26 mouse cellular contexts compared by ENCODE assay signal in the genomic region with DNA sequence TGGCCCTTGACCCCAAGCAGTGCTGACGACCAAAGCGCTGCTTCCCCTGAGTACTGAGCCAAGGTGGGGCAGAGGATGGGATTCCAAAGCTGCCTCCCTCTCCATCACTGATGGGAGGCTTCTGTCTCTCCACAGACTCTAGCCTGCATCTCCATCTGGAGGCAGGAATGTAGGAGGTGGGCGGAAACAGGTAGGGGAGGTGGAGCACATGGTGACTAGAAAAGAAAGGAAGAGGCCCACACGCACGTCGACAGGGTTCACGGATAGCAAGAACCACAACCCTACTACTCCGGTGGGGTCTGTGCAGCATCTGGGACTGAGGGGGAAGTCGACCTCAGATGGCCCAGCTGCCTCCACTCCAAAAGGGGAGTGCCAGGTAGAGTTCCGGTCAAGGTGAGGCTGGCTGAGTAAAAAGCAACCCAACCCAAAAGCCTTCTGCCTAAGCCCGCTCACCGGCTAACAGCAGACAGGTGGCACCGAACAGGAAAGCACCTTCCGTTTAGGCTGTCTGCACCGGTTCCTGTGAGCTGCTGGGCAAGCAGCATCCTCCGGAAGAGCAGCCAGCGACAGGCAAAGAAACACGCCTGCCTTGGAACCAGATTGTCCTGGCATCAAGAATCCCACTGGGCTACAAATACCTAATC. TPM values are rescaled to one million over a fixed set of nuclear protein-coding genes. Genes with fewer than 3 reads are reported as not detected.
DNase-seq lines count a peak whose midpoint lies in the region; TF ChIP-seq lines count a peak whose summit lies in the region.
"Had no signal": no experiment of that assay in that cellular context is flagged by ENCODE, and none has a peak within 500 bp of the region (broad histone marks: within the 10 kb centered on the region; RNA-seq: fewer than 3 reads in every experiment).

No protein-coding gene starts in this region.

- no peak for TF ChIP-seq POLR2A in thymus, adult 2 months (IDR thresholded peaks at IDR 0.05; ENCODE audit: control insufficient read depth, extremely low read depth, insufficient read depth, low read length, poor library complexity)

- H3K4me3 ChIP-seq in thymus, adult 2 months (ENCODE audit: control insufficient read depth, insufficient read depth, low read length), result no peak overlapping the region
- H3K4me3 ChIP-seq: embryonic facial prominence, embryonic 12.5 days; erythroblast, embryonic 14.5 days; forebrain, embryonic 13.5 days; hindbrain, embryonic 10.5 days; left cerebral cortex, adult 2 months; limb, embryonic 10.5 days; neural tube, embryonic 13.5 days had no signal

- H3K27me3 ChIP-seq in thymus, adult 2 months (ENCODE audit: control insufficient read depth, insufficient read depth, low read length), result no peaks in the 10 kb centered on the region
- H3K27me3 ChIP-seq: embryonic facial prominence, embryonic 12.5 days; forebrain, embryonic 13.5 days; neural tube, embryonic 13.5 days had no signal

- WGBS in thymus, adult 2 months, result 13% methylated on average over 18 of the region's 18 CpGs

- TF ChIP-seq CTCF in thymus, adult 2 months (IDR thresholded peaks at IDR 0.05; ENCODE audit: borderline replicate concordance, control insufficient read depth, extremely low read depth, insufficient read depth, low read length, poor library complexity), result peak; percentile 6; the same call in 1 of the 2 replicates

- peak overlapping the region; percentile 73 for H3K27ac ChIP-seq in thymus, adult 2 months (ENCODE audit: control insufficient read depth, insufficient read depth, low read length)
- H3K27ac ChIP-seq: embryonic facial prominence, embryonic 12.5 days; forebrain, embryonic 13.5 days; hindbrain, embryonic 10.5 days; left cerebral cortex, adult 2 months; limb, embryonic 10.5 days; neural tube, embryonic 13.5 days had no signal

- intact Hi-C loops in gastrocnemius, postnatal 36 days (cut with DNase I), result no loop called here
- intact Hi-C loops in left cerebral cortex, postnatal 4 days (cut with DNase I), result no loop called here

- peak; percentile 47 for DNase-seq in thymus, adult 2 months
- no peak for DNase-seq in thymus, adult 18-20 months
- peak; percentile 81 for DNase-seq in induced T-regulatory cell, adult 2 months (ENCODE audit: low read depth)
- DNase-seq in thymus, postnatal 10 days (ENCODE audit: low spot score in 2 of 2), result peak; percentile 58 to 62
- no peak for DNase-seq in adrenal gland, adult 8-10 months
- no peak for DNase-seq in gastrocnemius, postnatal 36 days
- no peak for DNase-seq in left cerebral cortex, postnatal 4 days
- DNase-seq: cerebellum, adult 9-10 months; gastrocnemius, postnatal 25 days; kidney, adult 8-10 months; kidney, postnatal 25 days; liver, postnatal 0 days; lung, postnatal 14 days; right cerebral cortex, adult 18-20 months had no signal

- peaks cover 59% of the 10 kb centered on the region for H3K4me1 ChIP-seq in thymus, adult 2 months (replicated peaks; ENCODE audit: control insufficient read depth, insufficient read depth, low read length)
- H3K4me1 ChIP-seq: embryonic facial prominence, embryonic 12.5 days; hindbrain, embryonic 10.5 days had no signal

- H3K36me3 ChIP-seq in thymus, adult 2 months (ENCODE audit: control insufficient read depth, insufficient read depth, low read length), result no peaks in the 10 kb centered on the region; the same call in 1 of the 2 replicates

RNA-seq across cellular contexts. Expression of a gene that starts 23.1 kb away (rescaled TPM):
- polyA plus RNA-seq in thymus, adult 2 months (2012; rRNA removed), result 43.6 and 49.2 TPM in 2 replicates
- 1 to 10 TPM; 6.4 to 8.3 (median 7.2) TPM for total RNA-seq in adrenal gland, adult 8-10 months (2022)
- 1 to 10 TPM; 4.7 to 4.9 TPM for total RNA-seq in gastrocnemius, postnatal 36 days (2021)
- 10 to 100 TPM; 38.7 to 40.7 TPM for total RNA-seq in left cerebral cortex, postnatal 4 days (2021)

RNA-seq across cellular contexts. Expression of a gene that starts 28.0 kb away (rescaled TPM):
- 18.2 and 28.4 TPM in 2 replicates for polyA plus RNA-seq in thymus, adult 2 months (2012; rRNA removed)
- total RNA-seq in adrenal gland, adult 8-10 months (2022), result 10 to 100 TPM; 32.9 to 48.3 (median 40.6) TPM
- 100 to 1,000 TPM in 1 of 2 experiments, 10 to 100 TPM in 1; 95.2 to 104 TPM for total RNA-seq in gastrocnemius, postnatal 36 days (2021)
- 10 to 100 TPM; 60.1 to 60.6 TPM for total RNA-seq in left cerebral cortex, postnatal 4 days (2021)

RNA-seq across cellular contexts. Expression of a gene that starts 36.8 kb away (rescaled TPM):
- polyA plus RNA-seq in thymus, adult 2 months (2012; rRNA removed), result 93.3 and 95.4 TPM in 2 replicates
- 100 to 1,000 TPM in 2 of 4 experiments, 10 to 100 TPM in 2; 57.2 to 146 (median 91.1) TPM for total RNA-seq in adrenal gland, adult 8-10 months (2022)
- total RNA-seq in gastrocnemius, postnatal 36 days (2021), result 10 to 100 TPM; 27.4 to 31.6 TPM
- 100 to 1,000 TPM; 145 to 152 TPM for total RNA-seq in left cerebral cortex, postnatal 4 days (2021)

RNA-seq across cellular contexts. Expression of a gene that starts 39.6 kb away (rescaled TPM):
- 6.5 and 7.0 TPM in 2 replicates for polyA plus RNA-seq in thymus, adult 2 months (2012; rRNA removed)
- 1 to 10 TPM in 2 of 4 experiments, under 1 TPM in 2; 0.58 to 2.2 (median 1.2) TPM for total RNA-seq in adrenal gland, adult 8-10 months (2022)
- 1 to 10 TPM; 1.8 to 4.5 TPM for total RNA-seq in gastrocnemius, postnatal 36 days (2021)
- 1 to 10 TPM; 3.1 to 5.5 TPM for total RNA-seq in left cerebral cortex, postnatal 4 days (2021)
- total RNA-seq: megakaryocyte-erythroid progenitor cell, adult 5-6 weeks had no signal
- polyA plus RNA-seq: erythroblast, embryonic 14.5 days; G1E had no signal

RNA-seq across cellular contexts. Expression of a gene that starts 40.3 kb away (rescaled TPM):
- 0.31 and 0.62 TPM in 2 replicates for polyA plus RNA-seq in thymus, adult 2 months (2012; rRNA removed)
- total RNA-seq in adrenal gland, adult 8-10 months (2022), result under 1 TPM in 1 of 4 experiments, not detected in 3; 0.75 TPM
- total RNA-seq in gastrocnemius, postnatal 36 days (2021), result not detected
- total RNA-seq in left cerebral cortex, postnatal 4 days (2021), result under 1 TPM; 0.42 to 0.98 TPM
- total RNA-seq: G1E; gastrocnemius, postnatal 25 days; liver, adult 2 months; megakaryocyte-erythroid progenitor cell, adult 5-6 weeks; monocyte, adult 5-6 weeks had no signal
- polyA plus RNA-seq: erythroblast, embryonic 14.5 days; forebrain, embryonic 13.5 days; G1E; hindbrain, embryonic 10.5 days; intestine, embryonic 14.5 days; limb, embryonic 10.5 days; liver, adult 2 months; neural tube, embryonic 13.5 days had no signal

Comparison
In these comparisons a context has a peak if more than half of its experiments do, and no peak if none do; other contexts are left out.
1. DNase-seq: peak in thymus, adult 2 months (single experiment), induced T-regulatory cell, adult 2 months (single experiment) and thymus, postnatal 10 days (2 of 2); none in thymus, adult 18-20 months (0 of 2), adrenal gland, adult 8-10 months (single experiment), gastrocnemius, postnatal 36 days (0 of 2) and left cerebral cortex, postnatal 4 days (single experiment).
2. RNA of a gene that starts 23.1 kb away (total RNA-seq): 38.7 to 40.7 TPM in left cerebral cortex, postnatal 4 days; 6.4 to 8.3 TPM in adrenal gland, adult 8-10 months and 4.7 to 4.9 TPM in gastrocnemius, postnatal 36 days; every median in the first group is over 4 times any median in the second.